Mouse (Mus musculus) midbrain, embryonic 14.5 days (tissue): ENCODE measurements around the gene Efcab11. TPM values are rescaled to one million over a fixed set of nuclear protein-coding genes. Genes with fewer than 3 reads are reported as not detected.
A peak's percentile ranks its signal among the peaks of the same experiment; 100 is the strongest.

Experiments
- ATAC-seq: fragments of 200-750 bp; cut with Nextera tagmentation; 2 replicates; pipeline ENCODE4 v1.8.0; 2017; ENCODE audit warnings: moderate number of reproducible peaks, moderate library complexity; ENCODE audit not compliant: low FRiP score, low TSS enrichment
- DNase-seq: peaks from one replicate; pipeline ENCODE4 v3.0.0-alpha.2; 2015
- H3K27ac ChIP-seq: fragments of 300-500 bp; sonication (generic); replicated peaks from 2 replicates; pipeline ENCODE4 v1.5.1; 2014; ENCODE audit warnings: mild to moderate bottlenecking, low read depth, low read length, moderate library complexity
- H3K27me3 ChIP-seq: fragments of 300-500 bp; sonication (generic); 2 replicates; pipeline ENCODE4 v1.6.1; 2014; ENCODE audit warnings: low read length, control low read depth, mixed read lengths; ENCODE audit not compliant: control insufficient read depth, insufficient read depth
- H3K36me3 ChIP-seq: fragments of 300-500 bp; sonication (generic); 2 replicates; pipeline ENCODE4 v1.6.1; 2014; ENCODE audit warnings: low read length, control low read depth; ENCODE audit not compliant: control insufficient read depth, insufficient read depth
- H3K4me1 ChIP-seq: fragments of 300-500 bp; sonication (generic); 2 replicates; pipeline ENCODE4 v1.6.1; 2014; ENCODE audit warnings: mild to moderate bottlenecking, antibody characterized with exemption, low read length, control low read depth; ENCODE audit not compliant: control insufficient read depth, insufficient read depth
- H3K4me2 ChIP-seq: fragments of 300-500 bp; sonication (generic); 2 replicates; pipeline ENCODE4 v1.6.1; 2014; ENCODE audit warnings: mild to moderate bottlenecking, low read length, moderate library complexity
- H3K4me3 ChIP-seq: fragments of 300-500 bp; sonication (generic); replicated peaks from 2 replicates; pipeline ENCODE4 v1.5.1; 2014; ENCODE audit warnings: low read depth, low read length
- H3K9ac ChIP-seq: fragments of 300-500 bp; sonication (generic); replicated peaks from 2 replicates; pipeline ENCODE4 v1.6.1; 2014; ENCODE audit warnings: mild to moderate bottlenecking, low read length, moderate library complexity
- H3K9me3 ChIP-seq: fragments of 300-500 bp; sonication (generic); 2 replicates; pipeline ENCODE4 v1.6.1; 2016; ENCODE audit warnings: low read length, control low read depth, mixed read lengths; ENCODE audit not compliant: control insufficient read depth
- WGBS: fragments of 180-500 bp; shearing (Covaris S2); extraction: QIAGEN DNeasy Blood & Tissue Kit; methylation state at CpG from one replicate; pipeline ENCODE4 v1.1.7; 2014; 5-methylcytosine and 5-hydroxymethylcytosine counted together
- polyA plus RNA-seq: library from polyadenylated mRNA; unstranded; fragments of >200 nt; fragmentation: Nextera tagmentation; extraction: Ambion mirVana; gene quantifications from 2 replicates; pipeline ENCODE4 v1.2.1, GENCODE M21; 2014

The Efcab11 gene
- polyA plus RNA-seq, 1 experiment from 2014 or later, result 6.5 TPM

- Histone ChIP-seq H3K27ac (no peak overlapping the region), H3K4me1 (peaks cover 7% of the 10 kb centered on the region; the same call in 1 of the 2 replicates), H3K27me3 (no peaks in the 10 kb centered on the region), H3K9me3 (no peaks in the 10 kb centered on the region), H3K36me3 (no peaks in the 10 kb centered on the region), H3K4me2 (no peak overlapping the region), H3K4me3 (no peak overlapping the region), H3K9ac (no peak overlapping the region)
- DNase-seq (no peak), ATAC-seq (no peak)
- 78% methylated on average over 3 of the region's 3 CpGs for WGBS
Observed at GRCm38 (mm10) chr12:99859391-99860100, 24.7 kb downstream of the Efcab11 start.

GRCm38 (mm10) chr12:99858664-99859063 lies 25.6 kb downstream of the Efcab11 start:
- Histone ChIP-seq H3K27ac (no peak overlapping the region), H3K9me3 (no peaks in the 10 kb centered on the region), H3K9ac (no peak overlapping the region), H3K4me2 (no peak overlapping the region), H3K4me3 (no peak overlapping the region), H3K36me3 (no peaks in the 10 kb centered on the region), H3K27me3 (no peaks in the 10 kb centered on the region), H3K4me1 (peaks cover 7% of the 10 kb centered on the region; the same call in 1 of the 2 replicates)
- DNase-seq (no peak), ATAC-seq (no peak)
- 91% methylated on average over 5 of the region's 5 CpGs for WGBS

DNA sequence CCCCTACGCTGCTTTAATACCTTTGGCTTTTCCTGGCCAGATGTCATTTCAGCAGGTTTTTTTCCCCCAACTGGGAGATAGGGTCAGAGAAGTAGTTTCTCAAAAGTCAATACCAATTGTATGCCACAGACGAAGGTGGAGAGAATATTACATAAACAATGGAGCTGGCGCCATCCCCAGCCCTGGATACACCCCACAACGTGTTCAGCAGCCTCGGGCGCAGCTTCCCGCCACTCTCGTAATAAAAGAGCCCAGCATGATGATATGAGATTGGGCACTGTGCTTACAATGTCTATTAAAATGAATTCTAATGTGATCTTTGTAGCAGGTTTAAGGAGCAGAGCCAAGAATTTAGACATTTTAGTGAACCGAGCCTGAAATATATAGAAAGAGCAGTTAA lies 28.2 kb downstream of the Efcab11 start:
- H3K27me3 ChIP-seq, result no peaks in the 10 kb centered on the region
- H3K9me3 ChIP-seq, result no peaks in the 10 kb centered on the region
- H3K4me2 ChIP-seq, result no peak overlapping the region
- no peak overlapping the region for H3K4me3 ChIP-seq
- H3K36me3 ChIP-seq, result no peaks in the 10 kb centered on the region
- ATAC-seq, result no peak
- DNase-seq, result peak; percentile 59
- 46% methylated on average over 9 of the region's 9 CpGs for WGBS
- no peak overlapping the region for H3K27ac ChIP-seq
- H3K4me1 ChIP-seq, result peaks cover 15% of the 10 kb centered on the region
- no peak overlapping the region for H3K9ac ChIP-seq

DNA sequence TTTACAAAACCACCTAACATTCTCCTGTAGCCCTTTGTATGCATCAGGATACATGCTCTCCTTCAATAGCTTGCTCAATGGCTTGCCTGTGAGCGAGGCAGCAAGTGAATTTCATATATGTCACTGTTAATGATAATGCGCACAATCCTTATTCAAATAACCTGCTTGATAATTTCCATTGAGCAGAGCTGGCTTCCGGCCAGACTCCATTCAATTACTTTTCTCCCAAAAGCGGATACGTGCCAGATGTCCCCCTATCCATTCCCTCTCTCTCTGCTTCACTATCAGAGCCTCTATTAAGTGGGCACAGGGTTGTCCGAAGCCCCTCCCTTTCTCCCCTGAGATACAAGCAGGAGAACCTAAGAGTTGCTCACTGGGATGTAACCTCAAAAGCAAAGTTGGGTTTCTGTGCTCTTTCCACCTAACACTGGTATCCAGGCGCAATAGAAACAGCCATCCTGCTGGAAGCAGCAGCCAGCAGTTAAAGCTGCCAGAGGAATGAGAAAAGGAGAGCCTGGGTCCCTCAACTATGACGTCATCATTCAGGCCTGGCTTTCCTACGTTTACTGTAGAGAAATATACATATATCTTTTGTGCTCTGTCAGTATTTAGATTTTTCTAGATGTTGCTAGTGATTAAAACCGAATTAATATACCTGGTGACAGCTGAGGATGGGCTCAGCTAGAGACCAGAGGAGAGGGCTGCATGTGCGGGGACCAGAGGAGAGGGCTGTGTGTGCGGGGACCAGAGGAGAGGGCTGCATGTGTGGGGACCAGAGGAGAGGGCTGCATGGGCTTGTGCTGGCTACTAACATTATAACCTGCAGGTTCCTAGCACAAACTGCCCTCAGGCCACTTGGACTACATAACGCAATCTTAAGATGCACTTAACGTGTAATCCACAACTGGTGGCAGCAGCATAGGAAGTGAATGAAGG lies 30.6 kb downstream of the Efcab11 start:
- H3K27me3 ChIP-seq, result no peaks in the 10 kb centered on the region

GRCm38 (mm10) chr12:99849996-99850395 lies 34.2 kb downstream of the Efcab11 start:
- no peak overlapping the region for H3K27ac ChIP-seq
- peaks cover 14% of the 10 kb centered on the region for H3K4me1 ChIP-seq
- ATAC-seq, result no peak
- H3K27me3 ChIP-seq, result no peaks in the 10 kb centered on the region
- H3K4me3 ChIP-seq, result no peak overlapping the region
- DNase-seq, result no peak
- no peak overlapping the region for H3K9ac ChIP-seq
- WGBS, result 91% methylated on average over 2 of the region's 2 CpGs
- H3K9me3 ChIP-seq, result no peaks in the 10 kb centered on the region
- no peak overlapping the region for H3K4me2 ChIP-seq
- no peaks in the 10 kb centered on the region for H3K36me3 ChIP-seq

More for the DNA sequence above, 30.6 kb downstream of the Efcab11 start:
- H3K4me1 ChIP-seq, result peaks cover 15% of the 10 kb centered on the region
- 58% methylated on average over 14 of the region's 14 CpGs for WGBS
- H3K36me3 ChIP-seq, result no peaks in the 10 kb centered on the region
- H3K9me3 ChIP-seq, result no peaks in the 10 kb centered on the region
- DNase-seq (peak; percentile 77), ATAC-seq (peak; percentile 53; the same call in 1 of the 2 replicates)
- H3K4me3 ChIP-seq, result no peak overlapping the region
- no peak overlapping the region for H3K4me2 ChIP-seq
- no peak overlapping the region for H3K9ac ChIP-seq
- no peak overlapping the region; the same call in 1 of the 2 replicates for H3K27ac ChIP-seq

- H3K4me3 ChIP-seq, result no peak overlapping the region
- ATAC-seq, result no peak
- whole genome bisulfite sequencing, result 92% methylated on average over 8 of the region's 8 CpGs
Observed at GRCm38 (mm10) chr12:99844951-99845350, 39.3 kb downstream of the Efcab11 start.

GRCm38 (mm10) chr12:99838703-99839102 lies 45.5 kb downstream of the Efcab11 start:
- DNase-seq (peak; percentile 79), ATAC-seq (no peak)
- no peak overlapping the region for H3K9ac ChIP-seq
- no peaks in the 10 kb centered on the region for H3K27me3 ChIP-seq
- 88% methylated on average over 14 of the region's 14 CpGs for WGBS
- no peaks in the 10 kb centered on the region for H3K36me3 ChIP-seq
- peaks cover 10% of the 10 kb centered on the region for H3K4me1 ChIP-seq
- no peak overlapping the region for H3K4me3 ChIP-seq
- H3K9me3 ChIP-seq, result no peaks in the 10 kb centered on the region
- H3K4me2 ChIP-seq, result no peak overlapping the region
- H3K27ac ChIP-seq, result no peak overlapping the region

More at GRCm38 (mm10) chr12:99844951-99845350, 39.3 kb downstream of the Efcab11 start:
- Histone ChIP-seq H3K36me3 (no peaks in the 10 kb centered on the region), H3K27me3 (no peaks in the 10 kb centered on the region), H3K9ac (no peak overlapping the region), H3K9me3 (no peaks in the 10 kb centered on the region), H3K4me1 (0 out of 2 replicates have a peak, but pooled peaks cover 6% of the 10 kb centered on the region), H3K27ac (no peak overlapping the region), H3K4me2 (no peak overlapping the region)
- no peak for DNase-seq

DNA sequence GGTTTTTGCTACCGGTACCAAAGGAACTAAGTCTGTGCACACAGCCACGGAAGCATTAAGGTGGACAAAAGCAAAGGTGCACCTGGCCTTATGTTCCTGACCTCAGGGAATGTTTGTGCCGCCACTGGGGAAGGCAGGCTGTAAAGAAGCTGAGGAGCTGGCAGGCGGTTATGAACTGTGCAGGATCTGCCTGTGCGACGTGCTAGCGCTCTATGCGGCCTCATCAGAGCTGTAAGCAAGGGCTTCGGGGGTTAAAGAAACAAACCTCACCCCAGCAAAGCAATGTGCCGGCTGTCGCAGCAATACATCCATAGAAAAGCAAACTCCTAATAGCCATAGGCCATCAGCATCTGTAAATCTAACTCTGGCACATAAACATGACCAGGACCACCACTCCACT lies 46.1 kb downstream of the Efcab11 start:
- 78% methylated on average over 11 of the region's 11 CpGs for WGBS
- H3K27ac ChIP-seq, result no peak overlapping the region
- no peaks in the 10 kb centered on the region for H3K36me3 ChIP-seq
- H3K4me3 ChIP-seq, result no peak overlapping the region
- H3K4me2 ChIP-seq, result no peak overlapping the region
- DNase-seq (no peak), ATAC-seq (no peak)
- no peaks in the 10 kb centered on the region for H3K27me3 ChIP-seq
- H3K9ac ChIP-seq, result no peak overlapping the region
- peaks cover 10% of the 10 kb centered on the region for H3K4me1 ChIP-seq
- no peaks in the 10 kb centered on the region for H3K9me3 ChIP-seq
